Comparison of ENCODE assay signal across 20 mouse cellular contexts in genomic region chr19:20217389-20217788, GRCm38 (mm10).
DNase-seq lines count a peak whose midpoint lies in the region; ATAC-seq lines count a peak whose summit lies in the region.
"Had no signal": no experiment of that assay in that cellular context is flagged by ENCODE, and none has a peak within 500 bp of the region (broad histone marks: within the 10 kb centered on the region; RNA-seq: fewer than 3 reads in every experiment).

No protein-coding gene starts in this region.

- ATAC-seq in frontal cortex, adult (ENCODE audit: low TSS enrichment), result peak; percentile 96
- ATAC-seq: activated CD4-positive, CD25-positive, alpha-beta regulatory T cell, adult 4 months; CD4-positive, CD25-positive, alpha-beta regulatory T cell, adult 4 months; Patski had no signal

- no peak for DNase-seq in frontal cortex, postnatal 36 days (ENCODE audit: low spot score in 2 of 2)
- peak; percentile 9 to 28 for DNase-seq in frontal cortex, adult 2 months (ENCODE audit: extremely low spot score in 1 of 2, low spot score in 1 of 2)
- DNase-seq in frontal cortex, postnatal 25 days (ENCODE audit: low spot score in 2 of 2), result no peak
- peak; percentile 32 for DNase-seq in brain, adult 2 months (ENCODE audit: low read depth, low spot score)
- DNase-seq in layer of hippocampus, postnatal 10 days (ENCODE audit: low spot score in 2 of 2), result no peak
- DNase-seq: adrenal gland, adult 2 months; adrenal gland, adult 8-10 months; adrenal gland, postnatal 10 days; adrenal gland, postnatal 14 days; adrenal gland, postnatal 25 days; adrenal gland, postnatal 36 days; B cell, adult 2 months; cerebellum, adult 11 months; cerebellum, adult 11-12 months; cerebellum, adult 18-20 months; cerebellum, adult 2 months had no signal

Comparison
In these comparisons a context has a peak if more than half of its experiments do, and no peak if none do; other contexts are left out.
1. DNase-seq: peak in frontal cortex, adult 2 months (2 of 2) and brain, adult 2 months (single experiment); none in frontal cortex, postnatal 36 days (0 of 2), frontal cortex, postnatal 25 days (0 of 2) and layer of hippocampus, postnatal 10 days (0 of 2).